Mouse (Mus musculus) kidney, adult 2 months (tissue): ENCODE results near the gene Wsb1. TPM values are rescaled to one million over a fixed set of nuclear protein-coding genes. Genes with fewer than 3 reads are reported as not detected.
A peak's percentile ranks its signal among the peaks of the same experiment; 100 is the strongest.
"Not testable (repeated sequence)": the region's sequence is repeated elsewhere in the genome, so short reads cannot be mapped to it uniquely, and the experiment has no call there.

ENCODE experiments used
- DNase-seq: peaks from one replicate; pipeline ENCODE4 v3.0.0; 2021
- H3K27ac ChIP-seq: fragments of 200-500 bp; 2 replicates; pipeline ENCODE4 v1.5.1; 2012; ENCODE audit warnings: low read depth, low read length, control low read depth, inconsistent platforms; ENCODE audit not compliant: insufficient read depth
- H3K27me3 ChIP-seq: fragments of 200-500 bp; replicated peaks from 2 replicates; pipeline ENCODE4 v1.6.1; 2012; ENCODE audit warnings: mild to moderate bottlenecking, moderate library complexity, low read length, inconsistent platforms; ENCODE audit not compliant: control insufficient read depth, insufficient read depth
- H3K36me3 ChIP-seq: fragments of 200-500 bp; 2 replicates; pipeline ENCODE4 v1.6.1; 2012; ENCODE audit warnings: mild to moderate bottlenecking, moderate library complexity, low read length, inconsistent platforms; ENCODE audit not compliant: control insufficient read depth, insufficient read depth
- H3K4me1 ChIP-seq: fragments of 200-500 bp; 2 replicates; pipeline ENCODE4 v1.6.1; 2011; ENCODE audit warnings: low read length; ENCODE audit not compliant: control insufficient read depth, insufficient read depth
- H3K4me3 ChIP-seq: fragments of 200-500 bp; 2 replicates; pipeline ENCODE4 v1.5.1; 2011; ENCODE audit warnings: mild to moderate bottlenecking, low read depth, low read length, control low read depth; ENCODE audit not compliant: insufficient read depth
- CTCF ChIP-seq: fragments of 200-500 bp; conservative IDR thresholded peaks from 2 replicates; pipeline ENCODE4 v1.5.1; 2011; ENCODE audit warnings: low read depth, mild to moderate bottlenecking, control low read depth, low read length, moderate library complexity, mixed read lengths; ENCODE audit not compliant: insufficient read depth, insufficient read length
- POLR2A ChIP-seq: fragments of 200-500 bp; IDR thresholded peaks from one replicate; pipeline ENCODE4 v1.6.1; 2011; ENCODE audit warnings: low read depth, low read length, control low read depth
- WGBS: fragments of 180-500 bp; shearing (Covaris S2); methylation state at CpG from one replicate; pipeline ENCODE4 v1.1.7; 2018; 5-methylcytosine and 5-hydroxymethylcytosine counted together
- polyA plus RNA-seq: library from polyadenylated mRNA; depleted of rRNA; stranded (reverse); fragments of >200 nt; gene quantifications from 2 replicates; pipeline ENCODE4 v1.2.3, GENCODE M21; 2012

Gene Wsb1
- polyA plus RNA-seq, 1 experiment, result 59.3 TPM

DNA sequence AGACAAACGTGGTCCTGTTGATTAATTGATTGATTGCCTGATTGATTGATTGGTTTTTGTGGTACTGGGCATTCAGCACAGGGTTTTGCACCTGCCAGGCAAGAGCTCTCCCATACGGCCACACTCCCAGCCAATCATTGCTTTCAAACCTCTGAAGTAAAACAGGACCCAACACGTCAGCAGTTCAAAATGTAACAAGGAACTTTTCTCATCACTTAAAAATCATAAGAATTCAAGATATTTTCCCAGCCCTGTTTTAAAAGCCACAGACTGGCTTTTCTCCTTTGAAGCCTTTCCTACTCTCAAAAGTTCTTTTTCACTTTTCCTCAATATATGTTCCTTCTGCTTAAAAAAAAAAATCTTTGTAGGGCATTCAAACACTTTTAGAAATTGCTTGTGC is 9.9 kb upstream of the Wsb1 start:
- Histone ChIP-seq H3K36me3 (no peaks in the 10 kb centered on the region), H3K4me3 (no peak overlapping the region), H3K4me1 (no peaks in the 10 kb centered on the region), H3K27me3 (no peaks in the 10 kb centered on the region), H3K27ac (no peak overlapping the region)
- WGBS, result 72% methylated on average over 3 of the region's 3 CpGs
- TF ChIP-seq POLR2A (no peak), CTCF (no peak)
- no peak for DNase-seq

DNA sequence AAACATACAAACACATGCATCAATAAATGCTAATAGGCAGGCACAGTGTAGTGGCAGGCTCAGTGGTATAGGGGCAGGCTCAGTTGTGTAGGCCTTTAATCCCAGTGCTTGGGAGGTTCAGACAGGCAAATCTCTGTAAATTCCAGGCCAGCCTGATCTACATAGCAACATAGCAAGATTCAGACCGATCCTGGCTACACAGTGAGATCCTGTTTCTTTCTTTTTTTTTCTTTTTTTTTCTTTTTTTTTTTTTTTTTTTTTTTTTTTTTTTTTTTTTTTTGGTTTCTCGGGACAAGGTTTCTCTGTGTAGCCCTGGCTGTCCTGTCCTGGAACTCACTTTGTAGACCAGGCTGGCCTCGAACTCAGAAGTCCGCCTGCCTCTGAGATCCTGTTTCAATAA is 5.7 kb upstream of the Wsb1 start:
- not testable (repeated sequence) for H3K4me1 ChIP-seq, H3K4me3 ChIP-seq, H3K27ac ChIP-seq, DNase-seq, H3K27me3 ChIP-seq, H3K36me3 ChIP-seq
- WGBS, result 88% methylated on average over 4 of the region's 4 CpGs

GRCm38 (mm10) chr11:79258738-79259137 is 4.3 kb upstream of the Wsb1 start:
- H3K27ac ChIP-seq, result no peak overlapping the region
- no peaks in the 10 kb centered on the region for H3K27me3 ChIP-seq
- no peak for DNase-seq
- H3K36me3 ChIP-seq, result no peaks in the 10 kb centered on the region
- H3K4me3 ChIP-seq, result no peak overlapping the region
- peaks cover 3% of the 10 kb centered on the region; the same call in 1 of the 2 replicates for H3K4me1 ChIP-seq
- TF ChIP-seq POLR2A (no peak), CTCF (no peak)
- 65% methylated on average over 6 of the region's 6 CpGs for WGBS

DNA sequence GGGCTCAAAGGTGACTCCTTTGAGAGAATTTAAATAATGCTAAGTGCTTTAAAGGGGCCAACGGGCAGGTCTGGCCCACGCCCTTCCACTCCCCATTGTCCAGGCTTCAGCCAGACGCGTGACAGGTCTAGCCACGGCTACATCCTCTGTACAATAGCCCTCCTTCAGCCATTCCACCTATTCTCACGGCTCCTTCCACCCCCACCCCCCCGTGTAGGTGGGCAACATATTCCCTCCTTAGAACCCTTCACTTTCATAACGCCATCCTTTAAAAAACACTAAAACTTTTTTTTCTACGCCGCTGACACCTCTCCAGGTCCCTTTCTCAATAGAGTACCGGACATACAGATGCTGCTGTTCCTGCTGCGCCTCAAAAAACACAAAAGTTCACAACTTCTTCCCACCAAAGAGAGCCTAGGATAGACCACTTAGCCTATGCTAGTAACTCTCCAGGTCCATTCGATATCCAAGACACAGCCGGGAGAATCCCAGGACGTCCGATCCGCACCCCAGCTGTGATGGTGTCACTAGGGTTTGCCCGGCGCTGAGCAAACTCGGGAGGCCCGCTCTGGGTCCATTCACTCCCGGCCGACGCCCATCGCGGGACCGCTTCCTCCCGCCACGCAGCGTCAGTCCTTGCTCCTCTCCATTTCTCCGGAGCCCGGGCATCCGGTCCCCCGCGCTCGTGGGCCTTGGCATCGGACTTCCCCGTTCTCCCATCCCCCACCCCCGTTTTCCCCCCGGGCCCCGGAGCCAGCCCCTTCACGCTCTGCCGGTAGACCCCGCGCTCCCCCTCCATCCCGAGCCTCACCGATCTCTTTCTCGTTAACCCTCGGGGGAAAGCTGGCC is 705 bp downstream of the Wsb1 start:
- H3K36me3 ChIP-seq, result peaks cover 9% of the 10 kb centered on the region
- peak overlapping the region; percentile 79 for H3K4me3 ChIP-seq
- peaks cover 13% of the 10 kb centered on the region; the same call in 1 of the 2 replicates for H3K4me1 ChIP-seq
- WGBS, result under 1% methylated on average over 49 of the region's 49 CpGs
- peak; percentile 49 for DNase-seq
- TF ChIP-seq POLR2A, result no peak
- no peak for TF ChIP-seq CTCF
- H3K27me3 ChIP-seq, result no peaks in the 10 kb centered on the region
- H3K27ac ChIP-seq, result peak overlapping the region; percentile 73

- 2% methylated on average over 6 of the region's 6 CpGs for WGBS
- peaks cover 13% of the 10 kb centered on the region; the same call in 1 of the 2 replicates for H3K4me1 ChIP-seq
These were observed 1.5 kb downstream of the Wsb1 start for GRCm38 (mm10) chr11:79252881-79253541.

DNA sequence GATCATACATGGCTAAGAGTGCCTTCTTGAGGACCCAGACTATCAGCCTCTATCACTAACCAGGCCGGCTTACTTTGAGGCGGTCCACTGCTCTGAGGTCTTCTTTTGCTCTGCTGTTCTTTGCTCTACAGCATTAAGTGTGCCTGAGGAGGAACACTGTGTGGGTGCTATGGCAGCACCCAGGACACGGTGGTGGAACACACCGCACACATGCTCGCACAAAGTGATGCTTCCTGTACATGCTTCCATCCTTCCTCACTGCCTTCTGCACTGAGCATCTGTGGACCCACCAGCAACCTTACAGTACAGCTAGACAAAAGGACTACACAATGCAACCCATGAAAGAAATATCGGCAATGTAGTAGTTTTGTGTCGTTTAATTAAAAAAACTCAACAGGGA is 15.4 kb downstream of the Wsb1 start:
- WGBS, result 79% methylated on average over 7 of the region's 7 CpGs
- Histone ChIP-seq H3K4me1 (peaks cover 12% of the 10 kb centered on the region), H3K27ac (peak overlapping the region; percentile 69), H3K27me3 (no peaks in the 10 kb centered on the region), H3K4me3 (no peak overlapping the region), H3K36me3 (peaks cover 8% of the 10 kb centered on the region)
- no peak for DNase-seq
- no peak for TF ChIP-seq CTCF
- no peak for TF ChIP-seq POLR2A

More at GRCm38 (mm10) chr11:79252881-79253541, 1.5 kb downstream of the Wsb1 start:
- peak; percentile 50 for DNase-seq
- H3K27me3 ChIP-seq, result no peaks in the 10 kb centered on the region
- no peak for TF ChIP-seq CTCF
- H3K36me3 ChIP-seq, result peaks cover 9% of the 10 kb centered on the region
- H3K27ac ChIP-seq, result peak overlapping the region; percentile 53
- H3K4me3 ChIP-seq, result peak overlapping the region; percentile 79

GRCm38 (mm10) chr11:79238398-79238752 is 16.1 kb downstream of the Wsb1 start:
- DNase-seq, result peak; percentile 69
- peaks cover 8% of the 10 kb centered on the region for H3K36me3 ChIP-seq
- H3K27me3 ChIP-seq, result no peaks in the 10 kb centered on the region
- TF ChIP-seq POLR2A, result no peak
- TF ChIP-seq CTCF, result no peak
- H3K4me1 ChIP-seq, result peaks cover 12% of the 10 kb centered on the region
- 3% methylated on average over 1 of the region's 1 CpGs for WGBS
- H3K27ac ChIP-seq, result peak overlapping the region; percentile 77; the same call in 1 of the 2 replicates
- no peak overlapping the region for H3K4me3 ChIP-seq
